Mouse (Mus musculus) cerebellum, postnatal 10 days (tissue): ENCODE data around the gene Dnm2.

Experiments
- DNase-seq, 2 experiments: peaks; one replicate each; pipeline ENCODE4 v3.0.0; 2021; ENCODE audit warnings: mixed read lengths in 2 of 2

The Dnm2 gene

GRCm38 (mm10) chr9:21430724-21431123 is 6.0 kb downstream of the Dnm2 start:
- DNase-seq: no peak

GRCm38 (mm10) chr9:21432066-21432465 is 7.4 kb downstream of the Dnm2 start:
- no peak for DNase-seq

GRCm38 (mm10) chr9:21433766-21434165 is 9.1 kb downstream of the Dnm2 start:
- peak in 1 of 2 experiments; percentile 56 for DNase-seq

- DNase-seq: peak in 1 of 2 experiments; percentile 45
Observed at GRCm38 (mm10) chr9:21434410-21434809, 9.7 kb downstream of the Dnm2 start.

- DNase-seq: peak; percentile 42 to 52
Observed at GRCm38 (mm10) chr9:21435777-21436635, 11.3 kb downstream of the Dnm2 start.

- no peak for DNase-seq
Observed at GRCm38 (mm10) chr9:21437577-21437976, 12.9 kb downstream of the Dnm2 start.

GRCm38 (mm10) chr9:21438219-21438618 is 13.5 kb downstream of the Dnm2 start:
- no peak for DNase-seq

- no peak for DNase-seq
Observed at GRCm38 (mm10) chr9:21439456-21439855, 14.7 kb downstream of the Dnm2 start.

- no peak for DNase-seq
Observed at GRCm38 (mm10) chr9:21439914-21440313, 15.2 kb downstream of the Dnm2 start.

- no peak for DNase-seq
Observed at GRCm38 (mm10) chr9:21440387-21440786, 15.7 kb downstream of the Dnm2 start.

GRCm38 (mm10) chr9:21443853-21444252 is 19.1 kb downstream of the Dnm2 start:
- no peak for DNase-seq

- no peak for DNase-seq
Observed at GRCm38 (mm10) chr9:21444574-21444973, 19.9 kb downstream of the Dnm2 start.

- DNase-seq: no peak
Observed at GRCm38 (mm10) chr9:21445081-21445744, 20.5 kb downstream of the Dnm2 start.

GRCm38 (mm10) chr9:21447778-21448177 is 23.1 kb downstream of the Dnm2 start:
- no peak for DNase-seq

GRCm38 (mm10) chr9:21449710-21450109 is 25.0 kb downstream of the Dnm2 start:
- DNase-seq: no peak

GRCm38 (mm10) chr9:21450270-21450669 is 25.6 kb downstream of the Dnm2 start:
- no peak for DNase-seq

- DNase-seq: no peak
Observed at GRCm38 (mm10) chr9:21451391-21451790, 26.7 kb downstream of the Dnm2 start.

GRCm38 (mm10) chr9:21451870-21452269 is 27.2 kb downstream of the Dnm2 start:
- no peak for DNase-seq

GRCm38 (mm10) chr9:21453003-21453402 is 28.3 kb downstream of the Dnm2 start:
- no peak for DNase-seq

- no peak for DNase-seq
Observed at GRCm38 (mm10) chr9:21453459-21453858, 28.8 kb downstream of the Dnm2 start.

GRCm38 (mm10) chr9:21454556-21454955 is 29.8 kb downstream of the Dnm2 start:
- no peak for DNase-seq

GRCm38 (mm10) chr9:21455103-21455770 is 30.5 kb downstream of the Dnm2 start:
- DNase-seq: no peak

GRCm38 (mm10) chr9:21456246-21456929 is 31.7 kb downstream of the Dnm2 start:
- DNase-seq: no peak
